Mouse (Mus musculus): ENCODE data around the gene Nfic. TPM values are rescaled to one million over a fixed set of nuclear protein-coding genes. Genes with fewer than 3 reads are reported as not detected.

The Nfic gene
- polyA plus RNA-seq, 1 experiment from 2014 or later, result 15.4 TPM

- no peak for ATAC-seq
- no peak overlapping the region for H3K4me2 ChIP-seq (ENCODE audit: low read length)
- no peak overlapping the region for H3K4me3 ChIP-seq (ENCODE audit: low read depth, low read length)
- peaks cover 19% of the 10 kb centered on the region for H3K4me1 ChIP-seq (ENCODE audit: control insufficient read depth, insufficient read depth, low read length)
- peaks cover 7% of the 10 kb centered on the region; the same call in 1 of the 2 replicates for H3K36me3 ChIP-seq (ENCODE audit: control insufficient read depth, insufficient read depth, low read length)
- H3K9me3 ChIP-seq (replicated peaks; ENCODE audit: control insufficient read depth, low read length, poor library complexity, severe bottlenecking), result no peaks in the 10 kb centered on the region
- WGBS, result 93% methylated on average over 10 of the region's 10 CpGs
- H3K9ac ChIP-seq (ENCODE audit: low read depth, low read length), result no peak overlapping the region
- no peak overlapping the region for H3K27ac ChIP-seq (ENCODE audit: low read length)
- no peaks in the 10 kb centered on the region for H3K27me3 ChIP-seq (ENCODE audit: control insufficient read depth, insufficient read depth, low read depth, low read length)
Observed at GRCm38 (mm10) chr10:81419111-81419928, 36.1 kb downstream of the Nfic start.

DNA sequence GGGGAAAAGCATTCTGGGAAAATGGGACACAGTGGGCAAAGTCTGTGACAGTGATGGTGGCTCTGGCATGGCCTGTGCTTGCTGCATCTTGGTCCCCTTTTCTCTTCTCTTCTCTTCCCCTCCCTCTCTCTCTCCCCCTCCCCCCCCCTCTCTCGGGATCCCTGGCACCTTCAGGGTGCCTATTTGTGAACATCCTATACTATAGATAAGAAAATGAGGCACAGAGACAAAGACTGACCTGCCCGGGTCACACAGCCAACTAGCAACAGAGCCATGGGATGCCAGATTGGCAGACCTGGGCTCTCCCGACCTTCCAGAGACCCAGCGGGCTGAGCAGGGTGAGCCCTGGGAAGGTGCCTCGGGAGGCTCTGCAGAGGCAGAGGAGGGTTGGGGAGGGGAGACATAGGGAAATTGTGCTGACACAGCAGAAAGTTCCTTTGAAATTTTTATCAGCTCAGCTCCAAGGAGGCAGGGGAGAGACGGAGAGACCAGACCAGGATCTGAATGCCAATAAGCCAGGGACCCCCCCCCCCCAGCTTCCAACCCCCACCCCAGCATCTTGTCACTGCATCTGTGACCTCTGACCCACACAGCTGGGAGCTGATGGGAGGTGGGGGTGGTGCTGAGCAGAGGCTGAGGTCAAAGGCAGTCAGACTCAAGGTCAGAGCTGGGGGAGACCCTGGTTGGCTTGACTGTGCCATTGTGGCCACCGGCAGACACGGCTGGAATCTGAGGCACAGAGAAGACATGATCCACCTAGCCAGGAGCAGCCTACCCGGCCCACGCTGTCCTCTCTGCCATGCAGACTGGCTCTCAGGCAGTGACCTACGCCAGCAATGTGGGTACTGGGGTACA lies 37.0 kb downstream of the Nfic start:
- Histone ChIP-seq H3K4me3 (ENCODE audit: low read depth, low read length) (no peak overlapping the region), H3K36me3 (ENCODE audit: control insufficient read depth, insufficient read depth, low read length) (peaks cover 7% of the 10 kb centered on the region; the same call in 1 of the 2 replicates), H3K27ac (ENCODE audit: low read length) (no peak overlapping the region), H3K4me2 (ENCODE audit: low read length) (no peak overlapping the region), H3K9ac (ENCODE audit: low read depth, low read length) (no peak overlapping the region), H3K4me1 (ENCODE audit: control insufficient read depth, insufficient read depth, low read length) (peaks cover 16% of the 10 kb centered on the region), H3K9me3 (replicated peaks; ENCODE audit: control insufficient read depth, low read length, poor library complexity, severe bottlenecking) (no peaks in the 10 kb centered on the region), H3K27me3 (ENCODE audit: control insufficient read depth, insufficient read depth, low read depth, low read length) (no peaks in the 10 kb centered on the region)
- ATAC-seq, result no peak
- 45% methylated on average over 11 of the region's 11 CpGs for WGBS

- 49% methylated on average over 12 of the region's 12 CpGs for WGBS
- peak overlapping the region; percentile 22 for H3K4me3 ChIP-seq (ENCODE audit: low read depth, low read length)
- ATAC-seq, result no peak; the same call in 1 of the 2 replicates
- peaks cover 16% of the 10 kb centered on the region for H3K4me1 ChIP-seq (ENCODE audit: control insufficient read depth, insufficient read depth, low read length)
- no peaks in the 10 kb centered on the region for H3K27me3 ChIP-seq (ENCODE audit: control insufficient read depth, insufficient read depth, low read depth, low read length)
- H3K9me3 ChIP-seq (replicated peaks; ENCODE audit: control insufficient read depth, low read length, poor library complexity, severe bottlenecking), result no peaks in the 10 kb centered on the region
- H3K27ac ChIP-seq (ENCODE audit: low read length), result peak overlapping the region; percentile 33
- peak overlapping the region; percentile 50 for H3K9ac ChIP-seq (ENCODE audit: low read depth, low read length)
- peaks cover 7% of the 10 kb centered on the region; the same call in 1 of the 2 replicates for H3K36me3 ChIP-seq (ENCODE audit: control insufficient read depth, insufficient read depth, low read length)
- peak overlapping the region; percentile 51 for H3K4me2 ChIP-seq (ENCODE audit: low read length)
Observed at GRCm38 (mm10) chr10:81417227-81418215, 37.9 kb downstream of the Nfic start.

DNA sequence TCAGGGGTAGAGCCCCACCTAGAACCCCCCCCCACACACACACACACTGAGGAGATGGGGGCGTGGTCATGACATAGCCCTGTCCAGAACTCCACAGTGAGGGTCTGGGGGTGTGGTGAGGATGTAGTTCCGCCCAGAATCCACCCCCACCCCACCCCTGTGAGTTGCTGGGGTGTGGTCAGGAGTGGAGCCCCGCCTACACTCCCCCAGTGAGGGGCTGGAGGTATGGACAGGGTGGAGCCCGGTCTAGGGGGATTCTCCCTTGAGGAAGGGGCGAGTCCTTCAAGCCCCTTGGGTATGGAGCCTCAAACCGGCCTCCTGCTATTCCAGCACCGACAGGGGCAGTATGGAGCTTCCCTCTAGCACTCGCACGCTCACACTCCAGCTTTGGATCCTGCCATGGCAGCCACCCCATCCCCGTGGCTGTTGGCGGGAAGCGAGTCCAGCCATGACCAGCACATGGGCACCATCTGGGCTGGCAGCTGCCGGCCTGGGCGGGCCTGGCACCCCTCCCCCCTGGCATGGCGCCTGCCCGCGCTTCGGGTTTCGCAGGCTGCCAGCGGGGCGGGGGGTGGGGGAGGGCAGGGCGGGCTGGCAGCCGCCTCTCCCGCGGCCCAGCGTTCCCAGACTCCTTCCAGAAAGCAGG lies 38.7 kb downstream of the Nfic start:
- Histone ChIP-seq H3K36me3 (ENCODE audit: control insufficient read depth, insufficient read depth, low read length) (peaks cover 7% of the 10 kb centered on the region; the same call in 1 of the 2 replicates), H3K27me3 (ENCODE audit: control insufficient read depth, insufficient read depth, low read depth, low read length) (no peaks in the 10 kb centered on the region), H3K9me3 (replicated peaks; ENCODE audit: control insufficient read depth, low read length, poor library complexity, severe bottlenecking) (no peaks in the 10 kb centered on the region), H3K4me1 (ENCODE audit: control insufficient read depth, insufficient read depth, low read length) (peaks cover 17% of the 10 kb centered on the region), H3K27ac (ENCODE audit: low read length) (peak overlapping the region; percentile 41), H3K4me3 (ENCODE audit: low read depth, low read length) (peak overlapping the region; percentile 22), H3K9ac (ENCODE audit: low read depth, low read length) (peak overlapping the region; percentile 50), H3K4me2 (ENCODE audit: low read length) (peak overlapping the region; percentile 51)
- 3% methylated on average over 22 of the region's 26 CpGs for WGBS
- ATAC-seq, result peak; percentile 78

- H3K36me3 ChIP-seq (ENCODE audit: control insufficient read depth, insufficient read depth, low read length), result peaks cover 7% of the 10 kb centered on the region; the same call in 1 of the 2 replicates
- H3K4me1 ChIP-seq (ENCODE audit: control insufficient read depth, insufficient read depth, low read length), result peaks cover 22% of the 10 kb centered on the region
- H3K27me3 ChIP-seq (ENCODE audit: control insufficient read depth, insufficient read depth, low read depth, low read length), result no peaks in the 10 kb centered on the region
- H3K9me3 ChIP-seq (replicated peaks; ENCODE audit: control insufficient read depth, low read length, poor library complexity, severe bottlenecking), result no peaks in the 10 kb centered on the region
- no peak overlapping the region for H3K9ac ChIP-seq (ENCODE audit: low read depth, low read length)
- H3K4me2 ChIP-seq (ENCODE audit: low read length), result no peak overlapping the region
- ATAC-seq, result no peak
- 71% methylated on average over 17 of the region's 17 CpGs for WGBS
- no peak overlapping the region for H3K4me3 ChIP-seq (ENCODE audit: low read depth, low read length)
- H3K27ac ChIP-seq (ENCODE audit: low read length), result no peak overlapping the region
Observed at GRCm38 (mm10) chr10:81415549-81416310, 39.7 kb downstream of the Nfic start.

DNA sequence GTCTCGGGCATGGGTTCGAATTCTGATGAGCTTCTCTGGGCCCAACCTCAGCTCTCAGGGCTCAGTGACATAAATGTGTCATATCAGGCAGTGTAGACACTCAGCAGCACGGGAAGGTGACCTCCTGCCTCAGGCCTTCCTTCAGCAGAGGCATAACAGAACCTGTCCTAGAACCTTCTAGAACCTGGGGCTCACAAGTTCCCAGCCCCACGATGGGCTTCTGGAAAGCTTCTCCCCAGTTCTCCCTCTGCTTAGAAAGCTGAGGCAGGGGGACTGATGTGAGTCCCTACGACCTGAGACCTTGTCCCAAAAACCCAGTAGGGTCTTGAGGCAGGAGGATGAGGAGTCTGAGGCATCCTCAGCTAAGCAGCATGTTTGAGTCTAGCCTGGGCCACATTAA lies 40.3 kb downstream of the Nfic start:
- no peak overlapping the region for H3K9ac ChIP-seq (ENCODE audit: low read depth, low read length)
- ATAC-seq, result no peak
- no peaks in the 10 kb centered on the region for H3K27me3 ChIP-seq (ENCODE audit: control insufficient read depth, insufficient read depth, low read depth, low read length)
- no peak overlapping the region for H3K4me3 ChIP-seq (ENCODE audit: low read depth, low read length)
- no peaks in the 10 kb centered on the region for H3K9me3 ChIP-seq (replicated peaks; ENCODE audit: control insufficient read depth, low read length, poor library complexity, severe bottlenecking)
- no peak overlapping the region for H3K27ac ChIP-seq (ENCODE audit: low read length)
- 86% methylated on average over 5 of the region's 5 CpGs for WGBS
- H3K4me2 ChIP-seq (ENCODE audit: low read length), result no peak overlapping the region
- H3K36me3 ChIP-seq (ENCODE audit: control insufficient read depth, insufficient read depth, low read length), result peaks cover 4% of the 10 kb centered on the region; the same call in 1 of the 2 replicates
- peaks cover 22% of the 10 kb centered on the region for H3K4me1 ChIP-seq (ENCODE audit: control insufficient read depth, insufficient read depth, low read length)

GRCm38 (mm10) chr10:81414682-81415081 lies 40.8 kb downstream of the Nfic start:
- H3K27ac ChIP-seq (ENCODE audit: low read length), result no peak overlapping the region
- H3K9me3 ChIP-seq (replicated peaks; ENCODE audit: control insufficient read depth, low read length, poor library complexity, severe bottlenecking), result no peaks in the 10 kb centered on the region
- no peak for ATAC-seq
- no peaks in the 10 kb centered on the region for H3K36me3 ChIP-seq (ENCODE audit: control insufficient read depth, insufficient read depth, low read length)
- no peak overlapping the region for H3K9ac ChIP-seq (ENCODE audit: low read depth, low read length)
- H3K4me3 ChIP-seq (ENCODE audit: low read depth, low read length), result no peak overlapping the region
- H3K27me3 ChIP-seq (ENCODE audit: control insufficient read depth, insufficient read depth, low read depth, low read length), result no peaks in the 10 kb centered on the region
- no peak overlapping the region for H3K4me2 ChIP-seq (ENCODE audit: low read length)
- H3K4me1 ChIP-seq (ENCODE audit: control insufficient read depth, insufficient read depth, low read length), result peaks cover 22% of the 10 kb centered on the region

All from midbrain, embryonic 16.5 days (tissue).